Comparison of ENCODE assay signal across 11 mouse cellular contexts in genomic region chr13:90992948-90993347, GRCm38 (mm10).
DNase-seq lines count a peak whose midpoint lies in the region.
"Had no signal": no experiment of that assay in that cellular context is flagged by ENCODE, and none has a peak within 500 bp of the region (broad histone marks: within the 10 kb centered on the region; RNA-seq: fewer than 3 reads in every experiment).

No protein-coding gene starts in this region.

- intact Hi-C loops in left cerebral cortex, postnatal 4 days (cut with DNase I), result no loop called here

- peak; percentile 12 to 44 for DNase-seq in adrenal gland, adult (ENCODE audit: inconsistent age in 2 of 2, low spot score in 1 of 2)
- DNase-seq in adrenal gland, postnatal 4 days (ENCODE audit: low spot score in 2 of 2), result no peak
- DNase-seq in left cerebral cortex, adult 18-20 months (ENCODE audit: low spot score in 2 of 2), result peak; percentile 19 to 34
- no peak for DNase-seq in left cerebral cortex, postnatal 4 days
- peak; percentile 22 for DNase-seq in fibroblast of lung, adult 2 months (ENCODE audit: low read depth)
- DNase-seq in telencephalon, adult 2 months (ENCODE audit: low read depth, low spot score), result peak; percentile 68
- no peak for DNase-seq in lung, adult 18-20 months
- no peak for DNase-seq in thymus, postnatal 0 days (ENCODE audit: low spot score)
- DNase-seq: cerebellum, adult 2 months; forebrain, postnatal 0 days; heart, postnatal 36 days had no signal

Comparison
In these comparisons a context has a peak if more than half of its experiments do, and no peak if none do; other contexts are left out.
1. DNase-seq: peak in adrenal gland, adult (2 of 2), left cerebral cortex, adult 18-20 months (2 of 2), fibroblast of lung, adult 2 months (single experiment) and telencephalon, adult 2 months (single experiment); none in adrenal gland, postnatal 4 days (0 of 2), left cerebral cortex, postnatal 4 days (single experiment), lung, adult 18-20 months (0 of 2) and thymus, postnatal 0 days (single experiment).